Mouse (Mus musculus) stomach, embryonic 16.5 days (tissue): Measurements from ENCODE around the gene Ugcg. TPM values are rescaled to one million over a fixed set of nuclear protein-coding genes. Genes with fewer than 3 reads are reported as not detected.
A peak's percentile ranks its signal among the peaks of the same experiment; 100 is the strongest.

Source experiments
- ATAC-seq: fragments of 200-750 bp; cut with Nextera tagmentation; 2 replicates; pipeline ENCODE4 v1.8.0; 2017; ENCODE audit warnings: moderate number of reproducible peaks, moderate TSS enrichment; ENCODE audit not compliant: insufficient read depth, low FRiP score
- H3K27ac ChIP-seq: fragments of 300-500 bp; sonication (generic); 2 replicates; pipeline ENCODE4 v1.5.1; 2014; ENCODE audit warnings: low read length
- H3K27me3 ChIP-seq: fragments of 300-500 bp; sonication (generic); 2 replicates; pipeline ENCODE4 v1.6.1; 2014; ENCODE audit warnings: low read length, control low read depth, mixed read lengths; ENCODE audit not compliant: control insufficient read depth, insufficient read depth
- H3K36me3 ChIP-seq: fragments of 300-500 bp; sonication (generic); 2 replicates; pipeline ENCODE4 v1.6.1; 2014; ENCODE audit warnings: low read length; ENCODE audit not compliant: control insufficient read depth, insufficient read depth
- H3K4me1 ChIP-seq: fragments of 300-500 bp; sonication (generic); 2 replicates; pipeline ENCODE4 v1.6.1; 2014; ENCODE audit warnings: low read length, control low read depth, mixed read lengths; ENCODE audit not compliant: control insufficient read depth, insufficient read depth
- H3K4me2 ChIP-seq: fragments of 300-500 bp; sonication (generic); 2 replicates; pipeline ENCODE4 v1.6.1; 2014; ENCODE audit warnings: low read depth, low read length, mixed read lengths
- H3K4me3 ChIP-seq: fragments of 300-500 bp; sonication (generic); replicated peaks from 2 replicates; pipeline ENCODE4 v1.5.1; 2014; ENCODE audit warnings: mild to moderate bottlenecking, low read length
- H3K9ac ChIP-seq: fragments of 300-500 bp; sonication (generic); 2 replicates; pipeline ENCODE4 v1.6.1; 2014; ENCODE audit warnings: low read length
- H3K9me3 ChIP-seq: fragments of 300-500 bp; sonication (generic); replicated peaks from 2 replicates; pipeline ENCODE4 v1.6.1; 2016; ENCODE audit warnings: low read length, control low read depth; ENCODE audit not compliant: control insufficient read depth
- WGBS: fragments of 180-500 bp; shearing (Covaris S2); extraction: QIAGEN DNeasy Blood & Tissue Kit; methylation state at CpG from one replicate; pipeline ENCODE4 v1.1.7; 2014; 5-methylcytosine and 5-hydroxymethylcytosine counted together
- polyA plus RNA-seq: library from polyadenylated mRNA; unstranded; fragments of >200 nt; fragmentation: Nextera tagmentation; extraction: Ambion mirVana; gene quantifications from 2 replicates; pipeline ENCODE4 v1.2.1, GENCODE M21; 2015

The Ugcg gene
- polyA plus RNA-seq, 1 experiment from 2014 or later: 9.7 TPM

GRCm38 (mm10) chr4:59167251-59167847, 21.7 kb upstream of the Ugcg start:
- 91% methylated on average over 2 of the region's 2 CpGs for WGBS
- Histone ChIP-seq H3K27me3 (no peaks in the 10 kb centered on the region), H3K27ac (no peak overlapping the region), H3K36me3 (no peaks in the 10 kb centered on the region), H3K9me3 (no peaks in the 10 kb centered on the region), H3K4me2 (no peak overlapping the region), H3K9ac (no peak overlapping the region), H3K4me3 (no peak overlapping the region), H3K4me1 (no peaks in the 10 kb centered on the region)
- ATAC-seq: no peak

- H3K36me3 ChIP-seq: no peaks in the 10 kb centered on the region
- H3K27ac ChIP-seq: no peak overlapping the region
- H3K4me1 ChIP-seq: peaks cover 4% of the 10 kb centered on the region; the same call in 1 of the 2 replicates
- no peak for ATAC-seq
- H3K9me3 ChIP-seq: no peaks in the 10 kb centered on the region
- H3K4me2 ChIP-seq: no peak overlapping the region
- H3K27me3 ChIP-seq: no peaks in the 10 kb centered on the region
- 79% methylated on average over 5 of the region's 5 CpGs for WGBS
- no peak overlapping the region for H3K9ac ChIP-seq
- H3K4me3 ChIP-seq: no peak overlapping the region
Observed at GRCm38 (mm10) chr4:59169981-59170380, 19.1 kb upstream of the Ugcg start.

GRCm38 (mm10) chr4:59172616-59173015, 16.4 kb upstream of the Ugcg start:
- ATAC-seq: no peak
- no peaks in the 10 kb centered on the region for H3K9me3 ChIP-seq
- H3K4me1 ChIP-seq: peaks cover 4% of the 10 kb centered on the region; the same call in 1 of the 2 replicates
- no peak overlapping the region for H3K4me3 ChIP-seq
- no peaks in the 10 kb centered on the region for H3K27me3 ChIP-seq
- no peak overlapping the region for H3K27ac ChIP-seq
- WGBS: 64% methylated on average over 2 of the region's 2 CpGs
- H3K9ac ChIP-seq: no peak overlapping the region
- no peaks in the 10 kb centered on the region for H3K36me3 ChIP-seq
- H3K4me2 ChIP-seq: no peak overlapping the region

GRCm38 (mm10) chr4:59173181-59173922, 15.7 kb upstream of the Ugcg start:
- no peaks in the 10 kb centered on the region for H3K27me3 ChIP-seq
- H3K4me2 ChIP-seq: no peak overlapping the region
- 48% methylated on average over 2 of the region's 2 CpGs for WGBS
- no peak overlapping the region for H3K4me3 ChIP-seq
- no peaks in the 10 kb centered on the region for H3K36me3 ChIP-seq
- H3K4me1 ChIP-seq: peaks cover 4% of the 10 kb centered on the region; the same call in 1 of the 2 replicates
- ATAC-seq: no peak
- no peaks in the 10 kb centered on the region for H3K9me3 ChIP-seq
- no peak overlapping the region for H3K9ac ChIP-seq
- H3K27ac ChIP-seq: peak overlapping the region; percentile 34; the same call in 1 of the 2 replicates

- 44% methylated on average over 4 of the region's 4 CpGs for WGBS
- Histone ChIP-seq H3K4me3 (no peak overlapping the region), H3K9me3 (no peaks in the 10 kb centered on the region), H3K9ac (no peak overlapping the region), H3K36me3 (no peaks in the 10 kb centered on the region), H3K27me3 (no peaks in the 10 kb centered on the region), H3K27ac (peak overlapping the region; percentile 79; the same call in 1 of the 2 replicates), H3K4me2 (no peak overlapping the region), H3K4me1 (peaks cover 4% of the 10 kb centered on the region; the same call in 1 of the 2 replicates)
- ATAC-seq: peak; percentile 60; the same call in 1 of the 2 replicates
Observed at GRCm38 (mm10) chr4:59175003-59175402, 14.1 kb upstream of the Ugcg start.

GRCm38 (mm10) chr4:59175929-59176328, 13.1 kb upstream of the Ugcg start:
- H3K9ac ChIP-seq: no peak overlapping the region
- H3K4me2 ChIP-seq: no peak overlapping the region
- no peaks in the 10 kb centered on the region for H3K27me3 ChIP-seq
- H3K27ac ChIP-seq: peak overlapping the region; percentile 10; the same call in 1 of the 2 replicates
- ATAC-seq: no peak
- H3K36me3 ChIP-seq: no peaks in the 10 kb centered on the region
- no peak overlapping the region for H3K4me3 ChIP-seq
- WGBS: 49% methylated on average over 6 of the region's 6 CpGs
- peaks cover 4% of the 10 kb centered on the region; the same call in 1 of the 2 replicates for H3K4me1 ChIP-seq
- H3K9me3 ChIP-seq: no peaks in the 10 kb centered on the region

GRCm38 (mm10) chr4:59177566-59177965, 11.5 kb upstream of the Ugcg start:
- H3K9ac ChIP-seq: no peak overlapping the region
- no peaks in the 10 kb centered on the region for H3K36me3 ChIP-seq
- peaks cover 8% of the 10 kb centered on the region; the same call in 1 of the 2 replicates for H3K4me1 ChIP-seq
- H3K9me3 ChIP-seq: no peaks in the 10 kb centered on the region
- H3K4me3 ChIP-seq: no peak overlapping the region
- H3K27ac ChIP-seq: no peak overlapping the region
- no peaks in the 10 kb centered on the region for H3K27me3 ChIP-seq
- no peak for ATAC-seq
- 81% methylated on average over 2 of the region's 2 CpGs for WGBS
- H3K4me2 ChIP-seq: no peak overlapping the region

- Histone ChIP-seq H3K9me3 (no peaks in the 10 kb centered on the region), H3K4me2 (no peak overlapping the region), H3K4me1 (0 out of 2 replicates have a peak, but pooled peaks cover 7% of the 10 kb centered on the region), H3K4me3 (no peak overlapping the region), H3K27ac (no peak overlapping the region; the same call in 1 of the 2 replicates), H3K36me3 (no peaks in the 10 kb centered on the region), H3K27me3 (no peaks in the 10 kb centered on the region), H3K9ac (no peak overlapping the region)
- ATAC-seq: no peak
- WGBS: 48% methylated on average over 5 of the region's 5 CpGs
Observed at GRCm38 (mm10) chr4:59181320-59182271, 7.5 kb upstream of the Ugcg start.
